Mouse (Mus musculus): ENCODE measurements around the gene Phactr4. TPM values are rescaled to one million over a fixed set of nuclear protein-coding genes. Genes with fewer than 3 reads are reported as not detected.
"Not testable (repeated sequence)": the region's sequence is repeated elsewhere in the genome, so short reads cannot be mapped to it uniquely, and the experiment has no call there.

Gene Phactr4
- polyA plus RNA-seq, 1 experiment from 2014 or later = 24.3 TPM

- Histone ChIP-seq H3K4me1 (replicated peaks; ENCODE audit: insufficient read depth, low read length) (0 out of 2 replicates have a peak, but pooled peaks cover 8% of the 10 kb centered on the region), H3K4me3 (replicated peaks; ENCODE audit: low read depth, low read length) (peak overlapping the region; percentile 90), H3K4me2 (ENCODE audit: low read length) (peak overlapping the region; percentile 64), H3K9ac (ENCODE audit: low read depth, low read length) (peak overlapping the region; percentile 94), H3K27ac (peak overlapping the region; percentile 100), H3K36me3 (ENCODE audit: insufficient read depth, low read length) (no peaks in the 10 kb centered on the region), H3K9me3 (replicated peaks; ENCODE audit: low read length) (no peaks in the 10 kb centered on the region), H3K27me3 (ENCODE audit: insufficient read depth, low read length) (no peaks in the 10 kb centered on the region)
- no peak for DNase-seq (ENCODE audit: low spot score)
- WGBS = 1% methylated on average over 13 of the region's 13 CpGs
- ATAC-seq (replicated peaks; ENCODE audit: low FRiP score, low read depth) = no peak
- no peak for TF ChIP-seq CTCF (IDR thresholded peaks at IDR 0.05; ENCODE audit: low read depth)
Observed at GRCm38 (mm10) chr4:132421556-132421922, 750 bp downstream of the Phactr4 start.

DNA sequence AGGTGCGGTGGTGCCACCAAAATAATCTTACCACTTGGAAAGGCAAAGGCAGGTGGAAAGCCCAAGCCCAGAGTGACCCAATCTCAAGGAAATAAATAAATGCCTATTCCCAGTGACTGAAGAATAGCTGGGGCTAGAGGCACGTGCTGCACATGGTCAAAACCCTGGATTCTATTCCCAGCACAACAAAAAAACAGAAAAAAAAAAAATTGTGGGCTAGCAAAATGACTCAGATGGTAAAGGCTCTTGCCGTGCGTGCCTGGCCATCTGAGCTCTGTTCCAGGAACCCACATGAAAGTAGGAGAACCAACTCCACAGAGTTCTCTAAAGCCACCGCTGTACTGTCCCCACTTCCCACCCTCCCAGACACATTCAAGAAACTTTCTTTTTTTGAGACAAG lies 1.8 kb downstream of the Phactr4 start:
- Histone ChIP-seq H3K9ac (ENCODE audit: low read depth, low read length) (peak overlapping the region; percentile 94; the same call in 1 of the 2 replicates), H3K4me1 (replicated peaks; ENCODE audit: insufficient read depth, low read length) (0 out of 2 replicates have a peak, but pooled peaks cover 8% of the 10 kb centered on the region), H3K4me2 (ENCODE audit: low read length) (peak overlapping the region; percentile 64), H3K36me3 (ENCODE audit: insufficient read depth, low read length) (no peaks in the 10 kb centered on the region), H3K27ac (no peak overlapping the region), H3K4me3 (replicated peaks; ENCODE audit: low read depth, low read length) (peak overlapping the region; percentile 90; the same call in 1 of the 2 replicates), H3K9me3 (replicated peaks; ENCODE audit: low read length) (no peaks in the 10 kb centered on the region), H3K27me3 (ENCODE audit: insufficient read depth, low read length) (no peaks in the 10 kb centered on the region)
- no peak for TF ChIP-seq CTCF (IDR thresholded peaks at IDR 0.05; ENCODE audit: low read depth)
- ATAC-seq (replicated peaks; ENCODE audit: low FRiP score, low read depth) (no peak), DNase-seq (ENCODE audit: low spot score) (no peak)
- 66% methylated on average over 5 of the region's 5 CpGs for WGBS

DNA sequence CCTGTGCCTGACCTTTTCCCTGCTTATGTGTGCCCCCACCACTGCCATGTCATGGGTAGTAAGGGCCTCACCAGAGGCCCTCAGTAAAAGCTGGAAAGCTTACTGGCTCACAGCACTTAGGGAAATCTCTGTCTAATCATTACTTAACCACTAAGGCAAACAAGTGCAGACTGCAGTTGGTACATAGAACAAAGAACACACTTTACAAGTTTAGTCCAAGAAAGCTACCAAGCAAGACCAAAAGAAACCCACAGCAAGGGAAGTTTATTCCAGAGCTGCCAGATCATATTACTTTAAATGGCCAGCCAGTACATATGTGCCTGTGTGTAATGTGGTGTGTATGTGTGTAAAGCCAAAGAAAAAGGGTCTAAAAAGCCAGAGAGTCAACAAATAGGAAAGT lies 6.3 kb downstream of the Phactr4 start:
- Histone ChIP-seq H3K4me1 (replicated peaks; ENCODE audit: insufficient read depth, low read length) (0 out of 2 replicates have a peak, but pooled peaks cover 8% of the 10 kb centered on the region), H3K4me3 (replicated peaks; ENCODE audit: low read depth, low read length) (no peak overlapping the region), H3K36me3 (ENCODE audit: insufficient read depth, low read length) (no peaks in the 10 kb centered on the region), H3K9me3 (replicated peaks; ENCODE audit: low read length) (no peaks in the 10 kb centered on the region), H3K4me2 (ENCODE audit: low read length) (no peak overlapping the region; the same call in 1 of the 2 replicates), H3K27me3 (ENCODE audit: insufficient read depth, low read length) (no peaks in the 10 kb centered on the region), H3K9ac (ENCODE audit: low read depth, low read length) (no peak overlapping the region), H3K27ac (peak overlapping the region; percentile 81)
- DNase-seq (ENCODE audit: low spot score) = peak; percentile 57
- ATAC-seq (replicated peaks; ENCODE audit: low FRiP score, low read depth) = peak; percentile 78
- no peak for TF ChIP-seq CTCF (IDR thresholded peaks at IDR 0.05; ENCODE audit: low read depth)

- H3K36me3 ChIP-seq (ENCODE audit: insufficient read depth, low read length); H3K4me3 ChIP-seq (replicated peaks; ENCODE audit: low read depth, low read length); H3K9ac ChIP-seq (ENCODE audit: low read depth, low read length); H3K4me2 ChIP-seq (ENCODE audit: low read length); H3K9me3 ChIP-seq (replicated peaks; ENCODE audit: low read length); DNase-seq (ENCODE audit: low spot score); H3K27ac ChIP-seq; H3K27me3 ChIP-seq (ENCODE audit: insufficient read depth, low read length); H3K4me1 ChIP-seq (replicated peaks; ENCODE audit: insufficient read depth, low read length); ATAC-seq (replicated peaks; ENCODE audit: low FRiP score, low read depth): not testable (repeated sequence)
- WGBS = 89% methylated on average over 4 of the region's 4 CpGs
Observed at GRCm38 (mm10) chr4:132413257-132413656, 9.0 kb downstream of the Phactr4 start.

- Histone ChIP-seq H3K9me3 (replicated peaks; ENCODE audit: low read length) (no peaks in the 10 kb centered on the region), H3K27me3 (ENCODE audit: insufficient read depth, low read length) (no peaks in the 10 kb centered on the region), H3K4me1 (replicated peaks; ENCODE audit: insufficient read depth, low read length) (no peaks in the 10 kb centered on the region), H3K27ac (no peak overlapping the region), H3K9ac (ENCODE audit: low read depth, low read length) (no peak overlapping the region), H3K4me2 (ENCODE audit: low read length) (no peak overlapping the region), H3K4me3 (replicated peaks; ENCODE audit: low read depth, low read length) (no peak overlapping the region), H3K36me3 (ENCODE audit: insufficient read depth, low read length) (no peaks in the 10 kb centered on the region)
- 53% methylated on average over 8 of the region's 8 CpGs for WGBS
- TF ChIP-seq CTCF (IDR thresholded peaks at IDR 0.05; ENCODE audit: low read depth) = peak; percentile 85
- DNase-seq (ENCODE audit: low spot score) = peak; percentile 89
- ATAC-seq (replicated peaks; ENCODE audit: low FRiP score, low read depth) = no peak
Observed at GRCm38 (mm10) chr4:132411322-132412094, 10.8 kb downstream of the Phactr4 start.

DNA sequence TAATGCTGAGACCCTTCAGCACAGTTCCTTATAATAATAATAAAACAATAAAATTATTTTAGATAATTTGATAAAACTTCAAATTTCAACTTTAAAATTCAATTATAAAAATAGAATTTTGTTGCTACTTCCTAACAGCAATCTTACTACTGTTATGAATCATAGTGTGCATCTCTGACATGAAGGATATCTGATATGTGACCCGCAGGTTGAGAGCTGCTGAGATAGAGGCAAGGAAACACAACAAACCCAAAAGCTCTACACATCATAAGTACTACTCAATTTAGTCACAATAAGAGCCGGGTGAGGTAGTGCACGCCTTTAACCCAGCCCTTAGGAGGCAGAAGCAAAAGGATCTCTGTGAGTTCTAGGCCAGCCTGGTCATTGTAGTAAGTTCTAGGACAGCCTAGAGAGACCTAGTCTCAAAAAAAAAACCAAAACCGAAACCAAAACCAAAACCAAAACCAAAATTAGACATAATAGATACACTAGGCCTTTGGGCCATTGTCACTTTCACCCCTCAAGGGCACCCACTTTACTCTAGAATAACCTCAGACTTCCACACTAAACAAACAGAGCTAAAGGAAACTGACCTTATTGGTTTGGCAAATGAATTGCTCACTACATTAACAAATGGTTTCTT lies 12.6 kb downstream of the Phactr4 start:
- Histone ChIP-seq H3K4me2 (ENCODE audit: low read length) (no peak overlapping the region), H3K9ac (ENCODE audit: low read depth, low read length) (no peak overlapping the region), H3K27ac (no peak overlapping the region), H3K9me3 (replicated peaks; ENCODE audit: low read length) (no peaks in the 10 kb centered on the region), H3K4me1 (replicated peaks; ENCODE audit: insufficient read depth, low read length) (no peaks in the 10 kb centered on the region), H3K4me3 (replicated peaks; ENCODE audit: low read depth, low read length) (no peak overlapping the region), H3K27me3 (ENCODE audit: insufficient read depth, low read length) (no peaks in the 10 kb centered on the region), H3K36me3 (ENCODE audit: insufficient read depth, low read length) (no peaks in the 10 kb centered on the region)
- DNase-seq (ENCODE audit: low spot score) = no peak
- WGBS = 89% methylated on average over 4 of the region's 4 CpGs
- no peak for ATAC-seq (replicated peaks; ENCODE audit: low FRiP score, low read depth)
- no peak for TF ChIP-seq CTCF (IDR thresholded peaks at IDR 0.05; ENCODE audit: low read depth)
